Mouse (Mus musculus): ENCODE measurements around the gene Lifr. TPM values are rescaled to one million over a fixed set of nuclear protein-coding genes. Genes with fewer than 3 reads are reported as not detected.

Gene Lifr
- polyA plus RNA-seq, 1 experiment from 2014 or later, result 10.0 TPM

DNA sequence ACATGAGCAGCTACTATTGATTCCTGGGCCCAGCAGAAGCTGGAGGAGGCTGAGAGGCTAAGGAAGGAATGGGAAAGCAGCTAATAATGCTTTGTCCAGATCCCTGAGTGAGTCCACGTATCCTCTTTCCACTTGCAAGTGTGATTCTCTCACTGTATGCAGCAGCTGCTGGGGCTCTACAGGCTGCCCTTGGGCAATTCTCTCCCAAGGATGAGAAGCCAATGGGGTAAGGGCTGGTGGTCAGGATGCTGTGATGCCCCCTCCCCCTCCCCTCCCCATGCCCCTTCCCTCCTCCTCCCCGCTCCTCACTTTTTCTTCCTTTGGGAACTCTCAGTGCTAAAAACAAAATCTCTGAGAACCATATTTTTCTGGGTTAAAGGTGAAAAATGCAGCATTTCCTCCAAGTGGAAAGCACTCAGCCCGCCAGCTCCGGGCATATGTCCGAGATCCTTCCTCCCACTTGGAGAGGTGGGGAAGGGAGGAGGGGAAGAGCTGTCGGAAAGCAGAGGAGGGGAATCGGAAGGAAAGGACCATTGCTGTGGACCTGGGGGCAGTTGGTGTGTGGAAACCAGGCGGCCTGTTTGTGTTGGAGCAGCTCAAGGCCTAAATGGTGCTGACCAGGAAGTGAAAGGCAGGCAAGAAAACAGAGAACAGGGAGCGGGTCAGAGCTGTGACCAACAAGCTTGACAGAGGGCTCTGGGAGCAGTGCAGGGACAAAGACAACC lies 113.4 kb downstream of the Lifr start:
- Histone ChIP-seq H3K27ac (replicated peaks) (peak overlapping the region; percentile 61; the same call in 1 of the 2 replicates), H3K4me3 (no peak overlapping the region), H3K4me1 (peaks cover 59% of the 10 kb centered on the region), H3K27me3 (ENCODE audit: low read depth, poor library complexity, severe bottlenecking) (no peaks in the 10 kb centered on the region), H3K36me3 (no peaks in the 10 kb centered on the region), H3K9me3 (replicated peaks) (no peaks in the 10 kb centered on the region)
- DNase-seq (ENCODE audit: low spot score), result no peak
- 70% methylated on average over 9 of the region's 9 CpGs for WGBS

DNA sequence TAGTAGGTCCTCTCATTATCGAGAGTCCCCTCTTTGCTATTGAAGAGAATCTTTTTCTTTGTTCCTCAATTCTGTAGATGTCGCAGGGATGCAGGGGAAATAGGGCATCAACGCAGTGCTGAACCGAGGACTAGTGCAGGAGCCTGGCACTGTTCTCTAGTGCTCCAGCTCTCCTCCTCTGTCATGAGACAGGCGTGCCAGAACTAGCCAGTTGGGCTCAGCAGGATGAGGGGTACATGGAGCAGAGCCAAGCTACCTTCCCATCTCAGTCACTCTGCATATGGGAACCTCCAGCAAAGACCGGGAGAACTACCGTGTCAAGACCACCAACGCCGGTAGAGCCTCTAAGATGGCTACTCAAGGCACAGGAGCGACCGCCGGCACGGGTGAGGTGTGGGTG lies 114.5 kb downstream of the Lifr start:
- 75% methylated on average over 13 of the region's 13 CpGs for WGBS
- no peaks in the 10 kb centered on the region for H3K9me3 ChIP-seq (replicated peaks)
- peaks cover 47% of the 10 kb centered on the region for H3K4me1 ChIP-seq
- no peak overlapping the region for H3K4me3 ChIP-seq
- H3K27me3 ChIP-seq (ENCODE audit: low read depth, poor library complexity, severe bottlenecking), result no peaks in the 10 kb centered on the region
- DNase-seq (ENCODE audit: low spot score), result no peak
- H3K36me3 ChIP-seq, result no peaks in the 10 kb centered on the region
- H3K27ac ChIP-seq (replicated peaks), result no peak overlapping the region

DNA sequence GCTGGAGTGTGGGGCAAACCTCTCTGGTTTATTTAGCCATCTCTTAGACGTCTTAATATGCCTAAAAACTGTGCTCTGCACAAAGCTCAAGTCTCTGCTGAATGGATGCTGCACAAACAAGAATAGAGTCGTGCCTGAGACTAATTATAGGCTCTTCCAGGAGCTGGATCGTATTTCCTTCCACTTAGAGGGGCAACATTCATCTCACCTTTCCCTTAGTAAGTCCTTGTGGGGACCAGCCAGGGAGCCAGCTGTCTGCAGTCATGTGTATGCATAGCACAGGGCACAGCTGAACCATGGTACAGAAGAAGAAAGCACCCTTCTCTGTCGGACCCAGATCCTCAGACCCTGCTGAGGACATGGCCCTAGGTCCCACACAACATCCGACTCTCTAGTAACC lies 115.7 kb downstream of the Lifr start:
- Histone ChIP-seq H3K27me3 (ENCODE audit: low read depth, poor library complexity, severe bottlenecking) (no peaks in the 10 kb centered on the region), H3K4me3 (no peak overlapping the region), H3K4me1 (peaks cover 37% of the 10 kb centered on the region), H3K27ac (replicated peaks) (no peak overlapping the region), H3K36me3 (no peaks in the 10 kb centered on the region), H3K9me3 (replicated peaks) (no peaks in the 10 kb centered on the region)
- WGBS, result 53% methylated on average over 5 of the region's 5 CpGs
- DNase-seq (ENCODE audit: low spot score), result no peak

DNA sequence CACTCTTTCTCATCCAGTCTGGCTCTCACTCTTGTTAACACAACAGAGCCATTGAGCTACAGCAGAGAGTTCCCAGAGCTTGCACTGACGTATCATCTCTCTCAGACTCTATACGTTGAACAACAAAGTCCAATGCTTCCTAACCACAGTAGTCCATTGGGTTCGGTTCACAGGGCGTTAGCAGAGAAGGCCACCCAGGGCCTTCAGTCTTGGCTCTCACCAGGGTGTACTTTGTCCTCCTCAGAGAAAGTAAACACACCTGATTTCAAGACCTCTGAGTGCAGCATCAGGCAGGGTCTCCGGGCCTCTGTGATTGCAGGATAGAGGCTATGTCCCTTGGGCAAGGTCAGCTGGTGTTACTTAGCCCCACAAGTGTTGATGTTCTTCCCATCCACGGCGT lies 116.9 kb downstream of the Lifr start:
- WGBS, result 83% methylated on average over 7 of the region's 7 CpGs
- Histone ChIP-seq H3K36me3 (no peaks in the 10 kb centered on the region), H3K27ac (replicated peaks) (no peak overlapping the region), H3K27me3 (ENCODE audit: low read depth, poor library complexity, severe bottlenecking) (no peaks in the 10 kb centered on the region), H3K9me3 (replicated peaks) (no peaks in the 10 kb centered on the region), H3K4me3 (no peak overlapping the region), H3K4me1 (peaks cover 25% of the 10 kb centered on the region)
- no peak for DNase-seq (ENCODE audit: low spot score)

DNA sequence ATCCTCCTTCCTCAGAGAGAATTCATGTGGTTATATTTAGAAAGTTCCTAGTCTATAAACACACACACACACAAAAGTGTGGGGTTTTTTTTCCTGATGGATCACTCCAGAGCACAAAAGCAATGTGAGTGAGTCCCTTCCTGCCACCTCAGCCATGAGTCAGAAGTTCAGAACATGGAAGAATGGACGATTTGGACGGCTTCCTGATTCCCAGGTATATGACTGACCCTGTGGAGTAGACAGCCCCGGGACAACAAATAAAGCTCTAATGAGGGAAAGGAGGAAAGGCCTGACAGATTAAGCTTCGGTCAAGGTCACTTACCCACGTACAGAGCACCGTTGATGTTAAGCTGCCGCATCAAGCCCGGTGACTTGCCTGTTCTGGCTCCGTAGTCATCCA lies 117.8 kb downstream of the Lifr start:
- 88% methylated on average over 9 of the region's 9 CpGs for WGBS
- Histone ChIP-seq H3K36me3 (no peaks in the 10 kb centered on the region), H3K4me1 (peaks cover 24% of the 10 kb centered on the region), H3K27me3 (ENCODE audit: low read depth, poor library complexity, severe bottlenecking) (no peaks in the 10 kb centered on the region), H3K9me3 (replicated peaks) (no peaks in the 10 kb centered on the region), H3K4me3 (no peak overlapping the region), H3K27ac (replicated peaks) (no peak overlapping the region)
- DNase-seq (ENCODE audit: low spot score), result no peak

DNA sequence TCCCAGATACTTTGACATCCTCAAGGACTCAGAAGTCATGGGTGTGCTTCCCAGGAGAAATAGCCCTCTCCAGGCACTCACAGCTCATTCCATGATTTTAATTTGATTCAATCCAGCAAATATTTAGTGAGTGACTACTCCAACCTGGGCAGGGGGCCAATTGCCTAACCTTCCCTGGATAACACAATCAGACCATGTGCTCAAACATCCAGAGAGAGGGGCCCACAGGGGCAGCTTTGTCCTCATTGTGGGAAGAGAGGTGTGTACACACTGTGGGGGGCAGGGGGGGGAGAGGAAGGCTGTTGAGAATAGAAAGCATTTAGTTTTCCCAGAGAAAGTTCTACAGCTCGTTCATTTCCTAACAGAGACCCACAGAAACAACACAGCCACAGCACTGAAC lies 123.3 kb downstream of the Lifr start:
- H3K27ac ChIP-seq (replicated peaks), result no peak overlapping the region
- no peak overlapping the region for H3K4me3 ChIP-seq
- no peaks in the 10 kb centered on the region for H3K36me3 ChIP-seq
- no peaks in the 10 kb centered on the region for H3K9me3 ChIP-seq (replicated peaks)
- DNase-seq (ENCODE audit: low spot score), result no peak
- H3K4me1 ChIP-seq, result peaks cover 6% of the 10 kb centered on the region
- H3K27me3 ChIP-seq (ENCODE audit: low read depth, poor library complexity, severe bottlenecking), result no peaks in the 10 kb centered on the region
- 76% methylated on average over 1 of the region's 1 CpGs for WGBS

DNA sequence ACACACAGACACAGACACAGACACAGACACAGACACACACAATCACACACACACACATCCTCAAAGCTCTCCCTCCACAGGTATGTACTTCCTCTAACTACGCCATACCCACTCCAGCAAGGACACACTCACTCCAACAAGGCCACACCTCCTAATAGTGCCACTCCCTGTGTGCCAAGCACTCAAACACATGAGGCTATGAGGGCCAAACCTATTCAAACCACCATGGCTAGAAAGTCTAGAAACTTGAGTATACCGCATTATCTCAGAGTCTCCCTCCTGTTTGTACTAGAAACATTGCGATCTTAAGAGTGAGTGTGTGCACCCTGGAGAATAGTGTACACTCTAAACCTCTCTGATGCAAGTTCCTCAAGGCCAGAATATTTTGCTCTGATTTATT lies 125.4 kb downstream of the Lifr start:
- no peak for DNase-seq (ENCODE audit: low spot score)
- WGBS, result 92% methylated on average over 3 of the region's 3 CpGs

DNA sequence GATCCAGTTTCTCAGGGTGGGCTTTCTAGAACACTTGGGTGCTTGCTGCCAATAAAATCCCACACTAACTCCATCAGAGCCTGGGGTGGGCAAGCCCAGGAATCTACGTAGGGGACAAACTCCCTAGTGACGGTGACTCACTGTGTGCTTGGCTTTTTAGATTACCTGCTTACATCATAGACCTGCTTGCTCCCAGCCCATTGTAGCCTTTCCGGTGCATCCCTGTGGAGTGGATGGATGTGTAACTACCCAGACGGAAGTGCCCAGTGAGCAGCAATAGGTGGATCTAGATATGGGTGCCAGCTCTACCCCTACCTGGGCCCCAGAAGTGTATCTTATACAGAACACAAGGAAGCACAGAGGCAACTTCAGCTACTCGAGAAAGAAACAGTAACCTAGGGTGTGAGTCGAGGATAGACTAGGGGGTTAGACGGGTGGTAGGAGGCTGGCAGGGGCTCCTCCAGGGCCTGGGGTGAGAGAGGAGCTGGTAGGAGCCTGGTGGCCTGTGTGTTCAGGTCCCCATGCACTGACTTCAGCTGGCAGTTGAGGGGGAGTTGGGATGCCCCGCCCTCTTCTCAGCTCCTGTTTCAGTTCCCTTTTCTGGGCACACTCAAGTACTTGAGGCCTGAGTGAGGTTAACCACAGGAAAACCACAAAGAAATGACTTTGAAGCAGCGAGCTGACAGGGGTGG lies 126.3 kb downstream of the Lifr start:
- WGBS, result 81% methylated on average over 9 of the region's 9 CpGs

More for the DNA sequence above, 125.4 kb downstream of the Lifr start:
- Histone ChIP-seq H3K27me3 (ENCODE audit: low read depth, poor library complexity, severe bottlenecking) (no peaks in the 10 kb centered on the region), H3K36me3 (no peaks in the 10 kb centered on the region), H3K4me3 (no peak overlapping the region), H3K27ac (replicated peaks) (no peak overlapping the region), H3K4me1 (peaks cover 6% of the 10 kb centered on the region), H3K9me3 (replicated peaks) (no peaks in the 10 kb centered on the region)

DNA sequence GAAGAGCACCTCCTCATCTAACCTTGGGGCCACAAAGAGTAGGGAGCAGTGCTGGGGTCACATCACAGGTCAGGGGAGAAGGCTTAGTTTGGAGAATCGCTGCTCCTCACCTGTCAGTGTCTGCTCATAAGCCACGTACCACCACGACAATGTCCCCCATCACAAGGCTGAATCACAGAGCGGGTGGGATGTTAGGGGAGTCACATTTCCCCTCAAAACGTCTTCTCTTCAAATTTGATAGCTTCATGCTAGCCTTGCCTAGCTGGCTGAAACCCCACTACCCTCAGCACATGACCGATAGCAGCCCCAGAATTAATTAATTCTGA lies 126.8 kb downstream of the Lifr start:
- H3K27ac ChIP-seq (replicated peaks), result no peak overlapping the region
- peaks cover 8% of the 10 kb centered on the region for H3K4me1 ChIP-seq
- H3K27me3 ChIP-seq (ENCODE audit: low read depth, poor library complexity, severe bottlenecking), result no peaks in the 10 kb centered on the region
- H3K9me3 ChIP-seq (replicated peaks), result no peaks in the 10 kb centered on the region
- DNase-seq (ENCODE audit: low spot score), result no peak
- WGBS, result 90% methylated on average over 6 of the region's 6 CpGs
- no peak overlapping the region for H3K4me3 ChIP-seq
- H3K36me3 ChIP-seq, result no peaks in the 10 kb centered on the region

More for the DNA sequence above, 126.3 kb downstream of the Lifr start:
- Histone ChIP-seq H3K27me3 (ENCODE audit: low read depth, poor library complexity, severe bottlenecking) (no peaks in the 10 kb centered on the region), H3K36me3 (no peaks in the 10 kb centered on the region), H3K4me3 (no peak overlapping the region), H3K27ac (replicated peaks) (0 out of 2 replicates have a peak overlapping the region, but pooled peaks have one; percentile 38), H3K9me3 (replicated peaks) (no peaks in the 10 kb centered on the region), H3K4me1 (peaks cover 6% of the 10 kb centered on the region)
- no peak for DNase-seq (ENCODE audit: low spot score)

DNA sequence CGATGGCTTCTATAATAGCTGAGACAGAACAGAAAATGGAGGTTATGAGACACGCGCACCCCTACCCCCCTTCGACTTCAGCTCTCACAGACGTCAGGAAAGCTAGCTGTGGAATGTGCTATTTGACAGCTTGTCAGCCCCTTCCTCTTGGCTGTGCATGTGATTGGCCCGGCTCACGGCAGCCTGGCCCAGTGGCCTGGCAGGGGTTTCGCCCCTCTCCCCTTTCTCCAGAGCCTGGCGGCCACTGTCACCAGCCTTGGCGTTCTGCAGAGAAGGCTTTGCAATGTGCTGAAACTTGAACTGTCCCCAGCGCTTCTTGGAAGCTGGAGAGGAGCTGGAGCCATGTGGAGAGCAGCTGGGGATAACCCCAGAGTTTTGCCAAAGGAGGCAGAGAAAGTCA lies 132.4 kb downstream of the Lifr start:
- Histone ChIP-seq H3K4me1 (peaks cover 17% of the 10 kb centered on the region), H3K36me3 (no peaks in the 10 kb centered on the region), H3K4me3 (no peak overlapping the region), H3K9me3 (replicated peaks) (no peaks in the 10 kb centered on the region), H3K27me3 (ENCODE audit: low read depth, poor library complexity, severe bottlenecking) (0 out of 2 replicates have a peak, but pooled peaks cover 12% of the 10 kb centered on the region), H3K27ac (replicated peaks) (no peak overlapping the region; the same call in 1 of the 2 replicates)
- no peak for DNase-seq (ENCODE audit: low spot score)
- WGBS, result 52% methylated on average over 11 of the region's 11 CpGs

DNA sequence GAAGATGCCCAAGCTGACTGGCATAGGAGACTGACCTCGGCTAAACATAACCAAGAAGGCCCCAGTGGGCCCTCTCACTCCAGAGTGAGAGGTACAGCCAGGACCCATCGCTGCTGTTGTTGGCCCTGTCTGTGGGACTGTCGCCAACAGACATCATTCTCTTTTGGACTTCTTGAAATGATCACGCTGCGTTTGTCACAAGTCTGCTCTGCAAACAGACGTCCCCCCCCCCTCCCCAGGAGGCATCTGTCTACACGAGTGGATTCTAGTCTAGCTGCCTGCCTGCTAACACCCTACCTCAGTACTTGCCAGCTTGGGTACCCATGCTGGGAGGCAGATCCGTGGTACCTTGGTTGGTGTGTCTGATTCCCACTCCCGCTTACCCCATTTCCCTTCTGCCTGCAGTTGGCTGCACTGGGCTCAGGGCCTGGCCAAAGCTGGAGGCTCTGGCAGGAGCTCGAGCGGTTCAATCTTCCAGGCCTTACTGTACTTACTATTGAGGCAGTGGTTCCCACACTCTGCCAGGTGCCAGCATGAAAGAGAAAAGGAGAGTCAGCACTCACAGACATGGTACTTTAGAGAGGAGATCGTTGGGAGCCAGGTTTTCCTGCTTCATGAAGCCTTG lies 133.8 kb downstream of the Lifr start:
- Histone ChIP-seq H3K4me1 (peaks cover 17% of the 10 kb centered on the region), H3K9me3 (replicated peaks) (no peaks in the 10 kb centered on the region), H3K36me3 (no peaks in the 10 kb centered on the region), H3K27me3 (ENCODE audit: low read depth, poor library complexity, severe bottlenecking) (0 out of 2 replicates have a peak, but pooled peaks cover 12% of the 10 kb centered on the region), H3K27ac (replicated peaks) (no peak overlapping the region), H3K4me3 (no peak overlapping the region)
- DNase-seq (ENCODE audit: low spot score), result no peak
- WGBS, result 84% methylated on average over 12 of the region's 12 CpGs

DNA sequence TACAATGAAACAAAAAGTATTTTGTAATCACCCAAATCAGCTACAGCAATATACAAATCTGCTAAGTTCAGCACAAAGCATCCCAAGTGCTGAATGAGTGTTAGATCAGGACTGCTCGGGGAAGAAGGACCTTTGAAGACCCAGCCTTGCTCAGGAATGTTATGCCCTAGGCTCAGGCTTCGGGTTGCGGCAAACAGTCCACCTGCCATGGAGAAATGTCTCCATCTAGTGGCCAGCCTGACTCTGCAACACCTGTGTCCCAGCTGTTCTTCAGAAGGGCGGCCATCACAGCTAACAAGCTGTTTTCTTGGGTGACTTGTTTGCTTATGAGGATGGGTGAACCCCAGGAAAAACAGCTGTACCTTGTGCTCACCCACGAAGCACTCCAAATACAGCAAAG lies 135.8 kb downstream of the Lifr start:
- H3K27ac ChIP-seq (replicated peaks), result no peak overlapping the region
- H3K36me3 ChIP-seq, result no peaks in the 10 kb centered on the region
- peak; percentile 79 for DNase-seq (ENCODE audit: low spot score)
- H3K4me3 ChIP-seq, result no peak overlapping the region
- H3K27me3 ChIP-seq (ENCODE audit: low read depth, poor library complexity, severe bottlenecking), result 0 out of 2 replicates have a peak, but pooled peaks cover 12% of the 10 kb centered on the region
- 3% methylated on average over 5 of the region's 5 CpGs for WGBS
- H3K9me3 ChIP-seq (replicated peaks), result no peaks in the 10 kb centered on the region
- peaks cover 17% of the 10 kb centered on the region for H3K4me1 ChIP-seq
